Mouse (Mus musculus) spleen, adult 18-20 months (tissue): ENCODE measurements around the gene Abcc3.

Experiments
- DNase-seq, 2 experiments: peaks; one replicate each; pipeline ENCODE4 v3.0.0; 2022; ENCODE audit warnings: mixed read lengths in 2 of 2

The Abcc3 gene

GRCm38 (mm10) chr11:94392672-94393109 is at the start of gene Abcc3:
Gene Abcc3 (minus strand): TSS chr11:94392997.
- DNase-seq: peak; percentile 18 to 31

GRCm38 (mm10) chr11:94441752-94442151 is 49.0 kb upstream of the Abcc3 start:
- DNase-seq: no peak

- no peak for DNase-seq
These were observed 48.3 kb upstream of the Abcc3 start for GRCm38 (mm10) chr11:94441122-94441521.

GRCm38 (mm10) chr11:94440421-94440820 is 47.6 kb upstream of the Abcc3 start:
- no peak for DNase-seq

GRCm38 (mm10) chr11:94429011-94429651 is 36.3 kb upstream of the Abcc3 start:
- DNase-seq: no peak

GRCm38 (mm10) chr11:94428091-94428835 is 35.5 kb upstream of the Abcc3 start:
- no peak for DNase-seq

GRCm38 (mm10) chr11:94425656-94426055 is 32.9 kb upstream of the Abcc3 start:
- DNase-seq: no peak

- no peak for DNase-seq
These were observed 32.4 kb upstream of the Abcc3 start for GRCm38 (mm10) chr11:94425215-94425614.

GRCm38 (mm10) chr11:94424380-94424779 is 31.6 kb upstream of the Abcc3 start:
- DNase-seq: no peak

GRCm38 (mm10) chr11:94423855-94424254 is 31.1 kb upstream of the Abcc3 start:
- DNase-seq: no peak

GRCm38 (mm10) chr11:94420991-94421390 is 28.2 kb upstream of the Abcc3 start:
- no peak for DNase-seq

GRCm38 (mm10) chr11:94420325-94420724 is 27.5 kb upstream of the Abcc3 start:
- DNase-seq: no peak

- no peak for DNase-seq
These were observed 26.4 kb upstream of the Abcc3 start for GRCm38 (mm10) chr11:94419004-94419727.

GRCm38 (mm10) chr11:94414042-94414441 is 21.2 kb upstream of the Abcc3 start:
- DNase-seq: no peak

- no peak for DNase-seq
These were observed 20.7 kb upstream of the Abcc3 start for GRCm38 (mm10) chr11:94413516-94413915.

GRCm38 (mm10) chr11:94412998-94413469 is 20.2 kb upstream of the Abcc3 start:
- DNase-seq: no peak

GRCm38 (mm10) chr11:94412562-94412961 is 19.8 kb upstream of the Abcc3 start:
- DNase-seq: no peak

GRCm38 (mm10) chr11:94407803-94408321 is 15.1 kb upstream of the Abcc3 start:
- DNase-seq: no peak

GRCm38 (mm10) chr11:94405348-94405747 is 12.6 kb upstream of the Abcc3 start:
- no peak for DNase-seq

- DNase-seq: peak; percentile 43 to 82
These were observed 12.0 kb upstream of the Abcc3 start for GRCm38 (mm10) chr11:94404641-94405260.

GRCm38 (mm10) chr11:94404178-94404577 is 11.4 kb upstream of the Abcc3 start:
- DNase-seq: no peak

- DNase-seq: no peak
These were observed 11.0 kb upstream of the Abcc3 start for GRCm38 (mm10) chr11:94403757-94404156.

GRCm38 (mm10) chr11:94402731-94403130 is 9.9 kb upstream of the Abcc3 start:
- no peak for DNase-seq
